Mouse (Mus musculus): ENCODE measurements at regions not wholly inside any gene's neighbourhood (a gene's known extent, or its start where the extent isn't known, plus 50 kb on each side); places are given as distances from the start of the nearest gene placed in this dataset.

GRCm38 (mm10) chrX:85329474-85330225 lies 80.2 kb downstream of the Fthl17a start:
- DNase-seq (ENCODE audit: low spot score in 2 of 2) = no peak

GRCm38 (mm10) chrX:85343517-85343916 lies 94.0 kb downstream of the Fthl17a start:
- DNase-seq (ENCODE audit: low spot score in 2 of 2) = no peak

- DNase-seq (ENCODE audit: low spot score in 2 of 2) = peak in 1 of 2 experiments; percentile 0
Measured at GRCm38 (mm10) chrX:85375296-85375695, 125.8 kb downstream of the Fthl17a start.

- no peak for DNase-seq (ENCODE audit: low spot score in 2 of 2)
Measured at GRCm38 (mm10) chrX:85384452-85384851, 135.0 kb downstream of the Fthl17a start.

Measured in frontal cortex, postnatal 36 days (tissue).